Mouse (Mus musculus) hindbrain, embryonic 13.5 days (tissue): ENCODE results near the gene Hdac11. TPM values are rescaled to one million over a fixed set of nuclear protein-coding genes. Genes with fewer than 3 reads are reported as not detected.
A peak's percentile ranks its signal among the peaks of the same experiment; 100 is the strongest.

Source experiments
- ATAC-seq: fragments of 200-750 bp; cut with Nextera tagmentation; 2 replicates; pipeline ENCODE4 v1.8.0; 2017; ENCODE audit warnings: moderate TSS enrichment; ENCODE audit not compliant: low FRiP score
- H3K27ac ChIP-seq: fragments of 300-500 bp; sonication (generic); 2 replicates; pipeline ENCODE4 v1.5.1; 2015; ENCODE audit warnings: inconsistent platforms, mild to moderate bottlenecking, moderate library complexity
- H3K27me3 ChIP-seq: fragments of 300-500 bp; sonication (generic); 2 replicates; pipeline ENCODE4 v1.6.1; 2015; ENCODE audit warnings: mild to moderate bottlenecking, inconsistent platforms
- H3K36me3 ChIP-seq: fragments of 300-500 bp; sonication (generic); 2 replicates; pipeline ENCODE4 v1.6.1; 2015; ENCODE audit warnings: mild to moderate bottlenecking, inconsistent platforms
- H3K4me1 ChIP-seq: fragments of 300-500 bp; sonication (generic); replicated peaks from 2 replicates; pipeline ENCODE4 v1.6.1; 2015; ENCODE audit warnings: inconsistent platforms
- H3K4me2 ChIP-seq: fragments of 300-500 bp; sonication (generic); 2 replicates; pipeline ENCODE4 v1.6.1; 2015; ENCODE audit warnings: inconsistent platforms, mild to moderate bottlenecking, moderate library complexity
- H3K4me3 ChIP-seq: fragments of 300-500 bp; sonication (generic); 2 replicates; pipeline ENCODE4 v1.5.1; 2015; ENCODE audit warnings: mild to moderate bottlenecking, inconsistent platforms
- H3K9ac ChIP-seq: fragments of 300-500 bp; sonication (generic); 2 replicates; pipeline ENCODE4 v1.6.1; 2015; ENCODE audit warnings: mild to moderate bottlenecking, inconsistent platforms
- H3K9me3 ChIP-seq: fragments of 300-500 bp; sonication (generic); 2 replicates; pipeline ENCODE4 v1.6.1; 2016; ENCODE audit warnings: inconsistent platforms
- WGBS: fragments of 180-500 bp; shearing (Covaris S2); methylation state at CpG from one replicate; pipeline ENCODE4 v1.1.7; 2015; 5-methylcytosine and 5-hydroxymethylcytosine counted together
- polyA plus RNA-seq: library from polyadenylated mRNA; unstranded; fragments of >200 nt; fragmentation: Nextera tagmentation; extraction: Ambion mirVana; gene quantifications from 2 replicates; pipeline ENCODE4 v1.2.1, GENCODE M21; 2015

The Hdac11 gene
- polyA plus RNA-seq, 1 experiment from 2014 or later: 34.2 TPM

- H3K4me2 ChIP-seq: no peak overlapping the region
- H3K27ac ChIP-seq: no peak overlapping the region
- H3K27me3 ChIP-seq: peaks cover 26% of the 10 kb centered on the region
- no peak for ATAC-seq
- H3K9me3 ChIP-seq: no peaks in the 10 kb centered on the region
- no peak overlapping the region for H3K4me3 ChIP-seq
- peaks cover 28% of the 10 kb centered on the region for H3K4me1 ChIP-seq
- H3K36me3 ChIP-seq: no peaks in the 10 kb centered on the region
- WGBS: 50% methylated on average over 1 of the region's 1 CpGs
- H3K9ac ChIP-seq: no peak overlapping the region
Measured at GRCm38 (mm10) chr6:91215454-91215853, 59.0 kb downstream of the Hdac11 start.

GRCm38 (mm10) chr6:91218445-91218844, 62.0 kb downstream of the Hdac11 start:
- Histone ChIP-seq H3K27ac (no peak overlapping the region), H3K4me3 (no peak overlapping the region), H3K4me2 (no peak overlapping the region), H3K27me3 (peaks cover 10% of the 10 kb centered on the region), H3K4me1 (peaks cover 18% of the 10 kb centered on the region), H3K36me3 (no peaks in the 10 kb centered on the region), H3K9ac (no peak overlapping the region), H3K9me3 (no peaks in the 10 kb centered on the region)
- ATAC-seq: peak; percentile 52
- WGBS: 41% methylated on average over 9 of the region's 9 CpGs

GRCm38 (mm10) chr6:91218871-91219270, 62.4 kb downstream of the Hdac11 start:
- H3K9me3 ChIP-seq: no peaks in the 10 kb centered on the region
- no peak overlapping the region for H3K27ac ChIP-seq
- WGBS: 71% methylated on average over 3 of the region's 3 CpGs
- H3K4me3 ChIP-seq: no peak overlapping the region
- no peaks in the 10 kb centered on the region for H3K36me3 ChIP-seq
- H3K4me1 ChIP-seq: peaks cover 13% of the 10 kb centered on the region
- H3K9ac ChIP-seq: no peak overlapping the region
- H3K27me3 ChIP-seq: peaks cover 6% of the 10 kb centered on the region; the same call in 1 of the 2 replicates
- no peak overlapping the region for H3K4me2 ChIP-seq
- ATAC-seq: peak; percentile 4; the same call in 1 of the 2 replicates

GRCm38 (mm10) chr6:91220062-91220461, 63.6 kb downstream of the Hdac11 start:
- Histone ChIP-seq H3K27ac (no peak overlapping the region), H3K9me3 (no peaks in the 10 kb centered on the region), H3K4me3 (no peak overlapping the region), H3K9ac (no peak overlapping the region), H3K36me3 (no peaks in the 10 kb centered on the region), H3K4me2 (no peak overlapping the region), H3K27me3 (peaks cover 2% of the 10 kb centered on the region; the same call in 1 of the 2 replicates), H3K4me1 (peaks cover 13% of the 10 kb centered on the region)
- ATAC-seq: no peak

GRCm38 (mm10) chr6:91221094-91221493, 64.6 kb downstream of the Hdac11 start:
- Histone ChIP-seq H3K27ac (no peak overlapping the region), H3K36me3 (no peaks in the 10 kb centered on the region), H3K27me3 (peaks cover 2% of the 10 kb centered on the region; the same call in 1 of the 2 replicates), H3K4me1 (peaks cover 11% of the 10 kb centered on the region), H3K4me3 (no peak overlapping the region), H3K9ac (no peak overlapping the region), H3K9me3 (no peaks in the 10 kb centered on the region), H3K4me2 (no peak overlapping the region)
- no peak for ATAC-seq
- WGBS: 15% methylated on average over 3 of the region's 3 CpGs

DNA sequence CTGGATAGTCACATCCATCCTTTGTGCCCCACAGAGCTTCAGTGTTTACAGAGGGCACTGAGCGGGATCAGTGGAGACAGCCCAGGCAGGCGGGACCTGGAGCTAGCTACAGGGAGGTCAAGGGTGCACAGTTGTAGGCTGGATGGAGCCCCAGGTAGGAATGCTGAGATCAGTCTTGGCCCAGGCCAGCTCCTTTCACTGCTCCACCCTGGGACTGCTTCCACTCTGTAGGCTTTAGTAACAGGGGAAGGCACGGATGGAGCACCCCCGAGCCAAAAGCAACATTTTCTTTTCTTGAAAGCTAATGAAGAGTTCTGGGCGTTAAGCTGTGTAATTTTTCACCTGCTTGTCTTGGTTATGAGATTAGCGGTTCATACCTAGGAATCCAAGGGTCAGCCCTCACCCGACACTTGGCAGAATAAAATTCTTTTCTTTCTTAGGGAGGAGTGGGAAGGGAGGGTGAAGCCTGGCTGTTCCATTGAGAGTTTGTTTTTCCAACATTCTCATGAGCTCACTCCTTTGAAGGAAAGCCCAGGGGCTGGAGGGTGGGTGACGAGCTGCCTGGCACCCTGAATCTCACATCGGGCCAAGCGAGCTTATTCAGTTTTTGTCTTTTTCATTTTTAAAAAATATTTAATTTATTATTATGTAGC, 66.4 kb downstream of the Hdac11 start:
- ATAC-seq: no peak
- no peak overlapping the region for H3K9ac ChIP-seq
- H3K4me3 ChIP-seq: no peak overlapping the region
- H3K4me2 ChIP-seq: no peak overlapping the region
- H3K27me3 ChIP-seq: peaks cover 4% of the 10 kb centered on the region; the same call in 1 of the 2 replicates
- no peak overlapping the region for H3K27ac ChIP-seq
- WGBS: 72% methylated on average over 10 of the region's 10 CpGs
- no peaks in the 10 kb centered on the region for H3K36me3 ChIP-seq
- no peaks in the 10 kb centered on the region for H3K9me3 ChIP-seq
- H3K4me1 ChIP-seq: peaks cover 11% of the 10 kb centered on the region

Other genes starting within 250 kb of the Hdac11 start
- gene Iqsec1, start 168.0 kb upstream of the Hdac11 start, polyA plus RNA-seq: 19.2 and 20.6 TPM in 2 replicates
- 17.0 and 17.4 TPM in 2 replicates for gene Nup210, start 39.8 kb upstream of the Hdac11 start, polyA plus RNA-seq
- gene Fbln2, start 55.8 kb downstream of the Hdac11 start, polyA plus RNA-seq: 27.4 and 32.0 TPM in 2 replicates